Comparison of ENCODE assay signal across 8 mouse cellular contexts in genomic region chr6:90702837-90703735, GRCm38 (mm10).
DNase-seq lines count a peak whose midpoint lies in the region; ATAC-seq lines count a peak whose summit lies in the region.

No protein-coding gene starts in this region.

- no peaks in the 10 kb centered on the region for H3K27me3 ChIP-seq in megakaryocyte, embryonic 14.5 days (replicated peaks)
- H3K27me3 ChIP-seq in limb, embryonic 10.5 days (ENCODE audit: low read depth, poor library complexity, severe bottlenecking) = no peaks in the 10 kb centered on the region
- no peaks in the 10 kb centered on the region for H3K27me3 ChIP-seq in stomach, embryonic 14.5 days (ENCODE audit: control insufficient read depth, insufficient read depth, low read length)

- no peak overlapping the region for H3K9ac ChIP-seq in stomach, embryonic 14.5 days (replicated peaks; ENCODE audit: low read depth, low read length)

- whole genome bisulfite sequencing in limb, embryonic 10.5 days = 45% methylated on average over 4 of the region's 4 CpGs
- WGBS in stomach, embryonic 14.5 days = 33% methylated on average over 4 of the region's 4 CpGs

- peak; percentile 18 to 44 for DNase-seq in cerebellum, postnatal 14 days
- no peak for DNase-seq in cerebellum, adult 11 months
- no peak for DNase-seq in limb, embryonic 10.5 days (ENCODE audit: low spot score)
- no peak for DNase-seq in right cerebral cortex, postnatal 4 days
- no peak for DNase-seq in layer of hippocampus, adult 8-10 months (ENCODE audit: low spot score in 2 of 2)

- H3K36me3 ChIP-seq in megakaryocyte, embryonic 14.5 days (replicated peaks; ENCODE audit: low read length) = peaks cover 59% of the 10 kb centered on the region
- H3K36me3 ChIP-seq in limb, embryonic 10.5 days = no peaks in the 10 kb centered on the region
- H3K36me3 ChIP-seq in stomach, embryonic 14.5 days (ENCODE audit: control insufficient read depth, insufficient read depth, low read length) = no peaks in the 10 kb centered on the region

- H3K4me3 ChIP-seq in megakaryocyte, embryonic 14.5 days (replicated peaks) = peak overlapping the region; percentile 69
- H3K4me3 ChIP-seq in limb, embryonic 10.5 days = no peak overlapping the region
- no peak overlapping the region for H3K4me3 ChIP-seq in stomach, embryonic 14.5 days (ENCODE audit: low read depth, low read length)

- no peak for ATAC-seq in megakaryocyte, adult 5-6 weeks (ENCODE audit: poor library complexity, severe bottlenecking)
- ATAC-seq in stomach, embryonic 14.5 days (ENCODE audit: insufficient number of reproducible peaks, insufficient read depth, low FRiP score, low read depth) = no peak

- H3K4me2 ChIP-seq in stomach, embryonic 14.5 days (replicated peaks; ENCODE audit: low read depth, low read length) = no peak overlapping the region

- peaks cover 93% of the 10 kb centered on the region for H3K4me1 ChIP-seq in megakaryocyte, embryonic 14.5 days
- H3K4me1 ChIP-seq in limb, embryonic 10.5 days = peaks cover 60% of the 10 kb centered on the region
- H3K4me1 ChIP-seq in stomach, embryonic 14.5 days (ENCODE audit: control insufficient read depth, insufficient read depth, low read length) = peaks cover 35% of the 10 kb centered on the region

- H3K27ac ChIP-seq in limb, embryonic 10.5 days = peak overlapping the region; percentile 78
- peak overlapping the region; percentile 52; the same call in 1 of the 2 replicates for H3K27ac ChIP-seq in stomach, embryonic 14.5 days (ENCODE audit: low read length)

- no peaks in the 10 kb centered on the region for H3K9me3 ChIP-seq in megakaryocyte, embryonic 14.5 days
- H3K9me3 ChIP-seq in limb, embryonic 10.5 days (replicated peaks) = no peaks in the 10 kb centered on the region
- no peaks in the 10 kb centered on the region for H3K9me3 ChIP-seq in stomach, embryonic 14.5 days (ENCODE audit: control insufficient read depth, low read depth, low read length)

Comparison
In these comparisons a context has a peak if more than half of its experiments do, and no peak if none do; other contexts are left out.
1. DNase-seq: peak in cerebellum, postnatal 14 days (2 of 2); none in cerebellum, adult 11 months (single experiment), limb, embryonic 10.5 days (single experiment), right cerebral cortex, postnatal 4 days (single experiment) and layer of hippocampus, adult 8-10 months (0 of 2).